Mouse (Mus musculus): ENCODE data around the gene Dscam. TPM values are rescaled to one million over a fixed set of nuclear protein-coding genes. Genes with fewer than 3 reads are reported as not detected.

Dscam gene
- polyA plus RNA-seq, 1 experiment from 2014 or later, result 8.5 TPM

DNA sequence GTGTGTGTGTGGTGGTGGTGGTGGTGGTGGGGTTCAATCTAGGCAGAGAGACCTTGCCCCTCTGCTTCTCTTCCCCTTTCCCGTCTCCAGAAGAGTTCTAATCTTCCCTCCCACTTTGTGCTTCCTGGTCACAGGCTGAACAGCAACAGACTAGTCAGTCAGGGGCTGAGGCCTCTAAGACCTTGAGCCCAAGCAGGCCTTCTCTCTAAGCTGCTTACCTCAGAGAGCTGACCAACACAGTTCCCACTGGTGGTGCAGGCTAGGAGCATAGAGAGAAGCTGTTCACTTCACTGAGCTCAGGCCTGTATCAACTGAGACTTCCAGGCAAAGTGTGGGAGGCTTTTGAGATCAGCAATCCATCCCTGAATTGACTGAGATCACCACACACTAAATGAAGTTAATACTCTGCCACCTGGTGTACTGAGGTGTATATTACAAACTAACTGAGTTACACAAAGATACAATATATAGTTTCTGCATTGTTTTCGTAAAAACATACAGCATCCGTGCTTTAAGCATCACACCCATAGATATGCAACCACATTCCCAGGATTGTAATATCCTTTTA is 153.3 kb downstream of the Dscam start:
- Histone ChIP-seq H3K4me1 (replicated peaks; ENCODE audit: control insufficient read depth, insufficient read depth, low read length) (0 out of 2 replicates have a peak, but pooled peaks cover 2% of the 10 kb centered on the region), H3K9me3 (ENCODE audit: control insufficient read depth, low read length) (no peaks in the 10 kb centered on the region), H3K4me3 (replicated peaks; ENCODE audit: low read length) (no peak overlapping the region), H3K27me3 (replicated peaks; ENCODE audit: control insufficient read depth, insufficient read depth, low read length) (no peaks in the 10 kb centered on the region), H3K36me3 (ENCODE audit: control insufficient read depth, insufficient read depth) (no peaks in the 10 kb centered on the region), H3K27ac (ENCODE audit: low read length) (no peak overlapping the region), H3K9ac (replicated peaks; ENCODE audit: low read depth, low read length) (no peak overlapping the region), H3K4me2 (ENCODE audit: low read length) (no peak overlapping the region)
- WGBS, result 70% methylated on average over 3 of the region's 3 CpGs
- 0 out of 2 replicates have a peak, but pooled peaks have one; percentile 33 for ATAC-seq

- Histone ChIP-seq H3K4me2 (ENCODE audit: low read length) (no peak overlapping the region), H3K9ac (replicated peaks; ENCODE audit: low read depth, low read length) (no peak overlapping the region), H3K27me3 (replicated peaks; ENCODE audit: control insufficient read depth, insufficient read depth, low read length) (no peaks in the 10 kb centered on the region), H3K36me3 (ENCODE audit: control insufficient read depth, insufficient read depth) (no peaks in the 10 kb centered on the region), H3K27ac (ENCODE audit: low read length) (no peak overlapping the region), H3K4me1 (replicated peaks; ENCODE audit: control insufficient read depth, insufficient read depth, low read length) (0 out of 2 replicates have a peak, but pooled peaks cover 2% of the 10 kb centered on the region), H3K4me3 (replicated peaks; ENCODE audit: low read length) (no peak overlapping the region), H3K9me3 (ENCODE audit: control insufficient read depth, low read length) (no peaks in the 10 kb centered on the region)
- 89% methylated on average over 2 of the region's 2 CpGs for WGBS
- no peak for ATAC-seq
These were observed 154.2 kb downstream of the Dscam start for GRCm38 (mm10) chr16:97016244-97016850.

DNA sequence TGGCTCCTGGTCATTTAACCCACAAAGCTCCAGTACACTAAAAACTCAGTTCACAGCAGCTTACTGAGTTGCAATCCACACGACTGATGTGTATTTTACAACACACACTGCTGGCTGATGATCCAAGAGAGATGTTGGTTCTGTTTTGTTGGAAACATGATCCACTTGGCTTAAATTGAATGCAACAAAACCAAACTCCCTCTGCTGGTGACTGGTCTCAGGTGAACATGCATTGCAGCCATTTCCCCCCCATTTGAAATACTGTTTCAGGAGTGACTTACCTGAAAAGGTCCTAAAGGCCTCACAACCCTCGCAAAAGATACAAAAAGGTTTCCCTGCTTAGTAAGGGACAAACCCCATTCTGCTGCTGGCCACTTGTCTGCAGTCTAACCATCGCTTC is 156.2 kb downstream of the Dscam start:
- Histone ChIP-seq H3K27ac (ENCODE audit: low read length) (no peak overlapping the region), H3K9me3 (ENCODE audit: control insufficient read depth, low read length) (no peaks in the 10 kb centered on the region), H3K4me3 (replicated peaks; ENCODE audit: low read length) (no peak overlapping the region), H3K9ac (replicated peaks; ENCODE audit: low read depth, low read length) (no peak overlapping the region), H3K4me2 (ENCODE audit: low read length) (no peak overlapping the region), H3K4me1 (replicated peaks; ENCODE audit: control insufficient read depth, insufficient read depth, low read length) (peaks cover 10% of the 10 kb centered on the region), H3K27me3 (replicated peaks; ENCODE audit: control insufficient read depth, insufficient read depth, low read length) (no peaks in the 10 kb centered on the region), H3K36me3 (ENCODE audit: control insufficient read depth, insufficient read depth) (no peaks in the 10 kb centered on the region)
- WGBS, result 78% methylated on average over 3 of the region's 3 CpGs
- no peak for ATAC-seq

- no peaks in the 10 kb centered on the region for H3K9me3 ChIP-seq (ENCODE audit: control insufficient read depth, low read length)
- H3K9ac ChIP-seq (replicated peaks; ENCODE audit: low read depth, low read length), result no peak overlapping the region
- ATAC-seq, result peak; percentile 64
- no peaks in the 10 kb centered on the region for H3K36me3 ChIP-seq (ENCODE audit: control insufficient read depth, insufficient read depth)
- peaks cover 34% of the 10 kb centered on the region for H3K4me1 ChIP-seq (replicated peaks; ENCODE audit: control insufficient read depth, insufficient read depth, low read length)
- no peak overlapping the region for H3K4me3 ChIP-seq (replicated peaks; ENCODE audit: low read length)
- no peak overlapping the region for H3K4me2 ChIP-seq (ENCODE audit: low read length)
- peak overlapping the region; percentile 83 for H3K27ac ChIP-seq (ENCODE audit: low read length)
- no peaks in the 10 kb centered on the region for H3K27me3 ChIP-seq (replicated peaks; ENCODE audit: control insufficient read depth, insufficient read depth, low read length)
- 12% methylated on average over 4 of the region's 4 CpGs for WGBS
These were observed 161.2 kb downstream of the Dscam start for GRCm38 (mm10) chr16:97009116-97010055.

GRCm38 (mm10) chr16:97007892-97008527 is 162.5 kb downstream of the Dscam start:
- Histone ChIP-seq H3K4me1 (replicated peaks; ENCODE audit: control insufficient read depth, insufficient read depth, low read length) (peaks cover 42% of the 10 kb centered on the region), H3K4me3 (replicated peaks; ENCODE audit: low read length) (no peak overlapping the region)
- peak; percentile 80 for ATAC-seq

DNA sequence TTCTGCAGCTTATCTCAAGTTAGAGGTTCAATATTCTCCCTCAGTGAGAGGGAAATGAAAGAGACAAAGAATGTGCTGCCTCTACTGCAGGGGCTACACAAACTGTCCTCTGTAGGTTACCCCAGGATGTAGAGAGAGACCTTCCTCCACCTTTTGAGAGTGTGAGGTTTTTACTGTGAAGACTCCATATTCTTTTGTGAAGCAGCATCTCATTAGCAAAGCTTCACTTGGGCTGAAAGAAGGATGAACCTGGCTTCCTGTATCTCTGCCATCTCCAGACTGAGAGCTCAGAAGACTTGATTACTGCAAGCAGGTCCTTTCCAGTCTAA is 163.7 kb downstream of the Dscam start:
- Histone ChIP-seq H3K27me3 (replicated peaks; ENCODE audit: control insufficient read depth, insufficient read depth, low read length) (no peaks in the 10 kb centered on the region), H3K4me3 (replicated peaks; ENCODE audit: low read length) (no peak overlapping the region), H3K9me3 (ENCODE audit: control insufficient read depth, low read length) (no peaks in the 10 kb centered on the region), H3K36me3 (ENCODE audit: control insufficient read depth, insufficient read depth) (no peaks in the 10 kb centered on the region), H3K9ac (replicated peaks; ENCODE audit: low read depth, low read length) (no peak overlapping the region), H3K4me2 (ENCODE audit: low read length) (no peak overlapping the region), H3K27ac (ENCODE audit: low read length) (peak overlapping the region; percentile 80), H3K4me1 (replicated peaks; ENCODE audit: control insufficient read depth, insufficient read depth, low read length) (peaks cover 52% of the 10 kb centered on the region)
- no peak for ATAC-seq

More at GRCm38 (mm10) chr16:97007892-97008527, 162.5 kb downstream of the Dscam start:
- H3K36me3 ChIP-seq (ENCODE audit: control insufficient read depth, insufficient read depth), result no peaks in the 10 kb centered on the region
- no peaks in the 10 kb centered on the region for H3K9me3 ChIP-seq (ENCODE audit: control insufficient read depth, low read length)
- no peak overlapping the region for H3K9ac ChIP-seq (replicated peaks; ENCODE audit: low read depth, low read length)
- H3K27ac ChIP-seq (ENCODE audit: low read length), result peak overlapping the region; percentile 80
- H3K4me2 ChIP-seq (ENCODE audit: low read length), result peak overlapping the region; percentile 6; the same call in 1 of the 2 replicates
- no peaks in the 10 kb centered on the region for H3K27me3 ChIP-seq (replicated peaks; ENCODE audit: control insufficient read depth, insufficient read depth, low read length)
- WGBS, result 9% methylated on average over 11 of the region's 11 CpGs

DNA sequence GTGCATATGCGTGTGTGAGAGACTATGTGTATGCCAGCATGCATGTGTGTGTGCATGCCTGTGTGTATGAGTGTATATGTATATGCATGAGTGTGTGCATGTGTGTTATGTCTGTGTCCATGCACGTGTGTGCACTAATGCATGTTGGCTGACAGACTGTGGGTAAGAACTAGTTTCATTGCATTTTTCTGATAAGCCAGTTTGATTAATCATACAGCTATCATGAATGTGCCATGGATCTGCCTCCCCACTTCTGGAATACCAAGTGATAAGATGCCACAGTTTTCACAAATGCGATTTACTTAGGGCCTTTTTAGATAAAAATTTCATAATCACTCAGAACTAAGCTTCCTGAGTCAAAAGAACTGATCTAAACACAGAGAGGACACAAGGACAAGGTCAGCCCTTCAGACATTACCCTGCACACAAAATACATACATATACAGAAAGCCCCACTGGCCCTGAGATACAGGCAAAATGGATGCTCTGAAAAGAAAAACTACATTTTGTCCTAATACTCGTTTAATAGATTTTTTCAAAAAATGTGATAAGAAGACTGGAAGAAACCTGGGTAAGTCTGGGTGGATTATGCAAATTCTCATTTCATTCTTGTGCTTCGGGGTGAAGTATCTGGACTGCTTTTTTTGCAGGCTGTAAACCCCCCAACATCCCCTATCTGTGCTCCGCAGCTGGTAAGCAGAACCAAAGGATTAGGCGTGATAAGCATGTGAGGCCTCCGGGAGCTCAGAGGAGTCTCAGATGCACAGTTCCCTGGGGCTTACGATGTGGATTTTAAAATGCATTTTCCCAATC is 164.3 kb downstream of the Dscam start:
- Histone ChIP-seq H3K27me3 (replicated peaks; ENCODE audit: control insufficient read depth, insufficient read depth, low read length) (no peaks in the 10 kb centered on the region), H3K9ac (replicated peaks; ENCODE audit: low read depth, low read length) (no peak overlapping the region), H3K4me1 (replicated peaks; ENCODE audit: control insufficient read depth, insufficient read depth, low read length) (peaks cover 55% of the 10 kb centered on the region), H3K9me3 (ENCODE audit: control insufficient read depth, low read length) (no peaks in the 10 kb centered on the region), H3K27ac (ENCODE audit: low read length) (peak overlapping the region; percentile 80; the same call in 1 of the 2 replicates), H3K4me3 (replicated peaks; ENCODE audit: low read length) (no peak overlapping the region), H3K36me3 (ENCODE audit: control insufficient read depth, insufficient read depth) (no peaks in the 10 kb centered on the region), H3K4me2 (ENCODE audit: low read length) (no peak overlapping the region)
- no peak for ATAC-seq
- WGBS, result 58% methylated on average over 9 of the region's 9 CpGs

- H3K4me3 ChIP-seq (replicated peaks; ENCODE audit: low read length), result no peak overlapping the region
- H3K27me3 ChIP-seq (replicated peaks; ENCODE audit: control insufficient read depth, insufficient read depth, low read length), result no peaks in the 10 kb centered on the region
- no peak overlapping the region for H3K4me2 ChIP-seq (ENCODE audit: low read length)
- WGBS, result 79% methylated on average over 1 of the region's 1 CpGs
- no peaks in the 10 kb centered on the region for H3K9me3 ChIP-seq (ENCODE audit: control insufficient read depth, low read length)
- H3K4me1 ChIP-seq (replicated peaks; ENCODE audit: control insufficient read depth, insufficient read depth, low read length), result peaks cover 47% of the 10 kb centered on the region
- no peak for ATAC-seq
- no peak overlapping the region for H3K9ac ChIP-seq (replicated peaks; ENCODE audit: low read depth, low read length)
- H3K27ac ChIP-seq (ENCODE audit: low read length), result peak overlapping the region; percentile 82
- H3K36me3 ChIP-seq (ENCODE audit: control insufficient read depth, insufficient read depth), result no peaks in the 10 kb centered on the region
These were observed 166.6 kb downstream of the Dscam start for GRCm38 (mm10) chr16:97003965-97004364.
